Mouse (Mus musculus) frontal cortex, postnatal 36 days (tissue): ENCODE results near the gene Pxdn.

Source experiments
- DNase-seq, 2 experiments: peaks; one replicate each; pipeline ENCODE4 v3.0.0; 2022; ENCODE audit warnings: low spot score in 2 of 2

The Pxdn gene

DNA sequence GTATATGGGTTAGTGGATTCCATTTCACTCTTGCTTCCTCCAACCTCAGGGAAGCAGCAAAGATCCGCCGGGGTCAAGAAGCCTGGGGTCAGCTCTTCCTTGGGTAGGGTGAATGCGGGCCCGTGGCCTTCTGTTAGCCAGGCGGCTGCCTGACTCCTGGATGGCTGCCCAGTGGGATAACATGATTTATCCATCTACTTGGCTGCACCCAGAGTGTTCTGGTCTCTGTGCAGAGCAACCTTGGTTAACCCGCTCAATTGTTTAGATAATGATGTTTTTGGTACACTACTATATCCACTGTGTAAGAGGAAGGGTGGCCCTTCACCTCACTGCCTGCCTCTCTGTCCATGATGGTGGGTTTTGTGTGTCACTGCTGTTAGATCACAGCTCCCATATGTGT is 14.7 kb downstream of the Pxdn start:
- no peak for DNase-seq

DNA sequence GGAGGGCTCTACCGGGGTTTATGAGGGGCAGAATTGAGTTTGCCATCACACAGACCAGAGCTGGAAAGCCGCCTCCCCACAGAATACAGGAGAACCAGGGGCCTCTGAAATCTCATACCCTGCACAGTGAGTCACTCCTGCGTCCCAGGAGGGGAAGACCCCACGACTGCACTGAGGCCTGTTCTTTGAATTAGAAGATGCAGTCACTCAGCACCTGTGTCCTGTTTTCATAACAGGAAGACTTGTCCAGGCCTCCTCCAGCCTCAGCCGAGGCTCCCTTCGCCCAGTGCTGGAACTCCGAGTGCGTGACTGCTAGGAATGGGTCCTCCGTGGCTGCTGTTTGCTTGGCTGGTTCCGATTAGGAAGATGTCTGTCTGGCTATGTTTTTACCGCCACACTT is 16.6 kb downstream of the Pxdn start:
- DNase-seq = no peak

DNA sequence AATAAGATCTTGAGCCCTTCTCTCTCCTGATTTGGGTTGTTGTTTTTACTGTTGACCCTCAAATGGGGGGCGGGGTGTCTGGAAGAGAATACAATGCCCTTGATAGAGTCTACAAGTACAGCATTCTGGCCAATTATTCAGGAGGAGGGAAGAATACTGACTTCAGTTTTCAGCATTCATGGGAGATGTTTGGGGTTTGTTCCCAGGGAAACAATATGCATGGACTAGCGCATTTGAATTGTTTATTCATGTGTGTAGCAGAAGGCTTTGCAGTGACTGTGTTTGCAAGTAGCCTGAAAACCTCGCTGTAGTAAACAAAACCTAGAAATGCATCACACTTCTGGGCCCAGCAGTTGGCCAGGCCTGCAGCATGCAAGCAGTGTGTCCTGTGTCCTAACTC is 17.1 kb downstream of the Pxdn start:
- DNase-seq = no peak

DNA sequence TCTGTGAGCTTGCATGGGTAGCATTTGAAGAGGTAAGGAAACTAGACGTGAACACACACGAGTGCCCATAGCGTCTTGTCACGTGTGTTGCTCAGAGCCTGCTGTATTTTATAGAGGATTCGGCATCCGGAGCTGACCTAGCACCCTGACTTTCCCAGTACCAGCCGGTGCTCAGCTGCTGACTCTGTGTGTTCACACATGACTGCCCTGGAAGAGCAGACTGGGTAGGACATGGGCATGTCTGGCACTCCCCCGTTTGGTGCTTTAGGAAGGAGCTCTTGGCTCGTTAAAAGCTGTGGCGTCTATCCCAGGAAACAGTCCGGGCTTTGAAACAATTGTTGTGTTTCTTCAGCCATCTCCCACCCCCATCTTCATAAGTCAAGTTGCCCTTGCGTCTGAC is 19.6 kb downstream of the Pxdn start:
- no peak for DNase-seq

DNA sequence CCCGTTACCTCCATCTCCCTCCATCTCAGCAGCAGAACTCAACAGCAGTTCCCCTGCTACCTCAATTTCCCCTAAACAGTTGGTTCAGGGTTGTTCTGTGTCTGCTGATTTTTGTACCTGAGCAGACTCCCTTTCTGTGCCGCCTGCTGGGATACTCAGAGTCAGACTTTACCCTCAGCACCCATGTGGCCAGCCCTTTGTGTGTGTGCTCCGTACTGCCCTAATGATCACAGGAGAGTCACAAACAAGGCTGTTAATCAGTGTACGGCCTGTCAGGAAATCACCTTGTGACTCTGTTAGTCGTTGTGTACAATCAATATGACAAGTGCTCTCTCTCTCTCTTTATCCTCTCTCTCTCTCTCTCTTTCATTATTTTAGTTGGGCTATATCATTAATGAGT is 21.2 kb downstream of the Pxdn start:
- no peak for DNase-seq

DNA sequence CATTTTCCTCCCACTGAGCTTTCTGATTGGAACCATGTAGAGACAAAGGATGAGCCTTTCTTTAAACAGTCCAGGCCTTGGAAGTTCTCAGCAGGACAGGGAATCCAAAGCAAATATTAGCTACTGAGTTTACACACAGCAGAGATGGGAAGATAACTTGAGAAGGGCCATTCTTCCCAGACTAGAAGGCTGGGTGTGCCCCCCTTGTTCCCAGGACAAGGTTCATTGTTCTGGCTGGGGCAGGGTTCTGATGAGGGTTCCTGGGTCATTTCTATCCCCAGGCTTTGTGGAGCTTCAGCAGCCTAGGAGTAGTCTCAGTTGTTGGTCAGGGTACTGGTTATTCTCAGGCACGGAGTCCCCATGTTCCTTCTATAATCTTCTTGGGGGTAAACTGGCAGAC is 23.6 kb downstream of the Pxdn start:
- no peak for DNase-seq

DNA sequence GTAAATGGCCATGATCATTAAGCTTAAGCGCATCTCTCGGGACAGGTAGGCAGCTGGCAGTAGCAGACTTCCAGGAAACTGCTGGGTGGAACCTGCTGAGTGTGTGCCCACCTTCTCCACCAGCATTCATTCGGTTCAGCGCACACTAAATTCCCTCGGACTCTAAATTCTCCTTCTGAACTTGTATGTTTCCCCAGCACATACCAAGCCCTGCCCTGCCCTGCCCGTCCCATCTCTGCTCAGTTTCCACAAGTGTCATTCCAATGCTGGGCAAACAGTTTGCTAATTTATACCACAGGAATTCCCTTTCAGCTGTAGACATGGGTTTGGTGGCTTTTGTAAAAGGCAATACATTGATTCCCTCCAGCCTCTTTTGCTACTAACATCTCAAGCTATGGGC is 27.6 kb downstream of the Pxdn start:
- DNase-seq = no peak

DNA sequence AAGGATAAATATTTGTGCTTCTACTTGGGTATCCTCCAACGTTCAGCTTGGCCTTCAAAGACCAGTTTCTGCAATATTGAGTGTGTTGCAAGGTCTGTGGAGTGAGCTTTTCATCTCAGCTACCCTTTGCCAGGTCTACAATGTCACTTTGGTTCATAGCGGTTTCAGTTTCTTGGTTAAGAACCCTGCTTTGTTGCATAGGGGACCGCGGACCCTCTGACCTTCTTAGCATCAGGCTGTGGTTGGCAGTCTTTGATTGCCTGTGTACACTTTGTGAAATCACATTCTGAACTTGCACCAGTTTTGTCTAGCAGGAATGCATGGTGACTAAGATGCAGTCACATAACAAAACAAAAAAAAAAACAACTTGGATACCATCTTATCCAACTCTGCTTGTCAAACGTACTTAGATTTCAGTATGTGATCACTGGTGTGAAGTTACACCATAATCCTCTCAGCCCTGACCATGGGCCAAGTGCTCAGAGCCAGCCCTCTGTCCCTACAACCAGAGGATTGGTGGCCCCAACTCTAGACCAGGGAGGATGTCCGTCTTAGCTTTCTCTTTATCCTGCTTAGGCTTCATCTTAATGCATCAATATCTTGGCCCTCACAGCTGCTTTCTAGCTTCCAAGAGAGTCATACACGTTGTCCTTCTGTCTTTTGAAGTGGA is 34.5 kb downstream of the Pxdn start:
- DNase-seq = no peak

DNA sequence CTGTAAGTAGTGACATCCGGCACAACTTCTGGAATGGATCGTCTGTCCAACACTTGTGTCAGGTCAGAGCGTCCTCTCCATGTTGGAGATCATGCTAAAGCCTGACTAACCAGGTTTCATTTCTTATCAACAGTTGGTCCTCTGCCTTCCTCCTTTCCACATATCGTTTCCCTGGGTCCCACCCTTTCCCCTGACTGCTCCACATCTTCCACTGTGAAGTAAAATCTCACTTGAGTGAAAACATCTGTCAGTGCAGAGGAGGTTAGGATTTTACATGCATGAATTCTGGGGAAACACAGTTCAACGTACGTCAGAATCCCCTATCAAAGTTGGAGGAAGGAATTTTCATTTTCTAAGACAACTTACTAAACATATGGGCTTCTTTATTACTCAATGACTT is 35.1 kb downstream of the Pxdn start:
- no peak for DNase-seq

DNA sequence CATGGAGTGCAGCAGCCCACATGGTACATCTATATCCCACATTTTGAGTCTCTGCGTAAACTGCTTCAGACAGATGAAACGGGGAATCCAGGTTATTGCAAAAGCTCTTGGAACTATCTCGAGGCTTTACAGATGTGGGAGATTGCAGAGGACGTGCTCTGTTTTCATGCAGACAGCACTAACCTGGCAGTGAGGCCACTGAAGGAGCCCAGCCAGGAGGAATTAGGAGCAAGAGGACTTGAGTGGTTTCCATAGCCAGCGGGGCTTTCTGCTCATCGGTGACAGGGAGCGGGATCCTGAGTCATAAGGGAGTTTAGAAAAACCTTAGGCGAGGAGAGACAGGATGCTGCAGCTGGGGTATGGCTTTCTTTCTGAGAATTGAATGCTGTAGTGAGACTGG is 42.7 kb downstream of the Pxdn start:
- no peak for DNase-seq

DNA sequence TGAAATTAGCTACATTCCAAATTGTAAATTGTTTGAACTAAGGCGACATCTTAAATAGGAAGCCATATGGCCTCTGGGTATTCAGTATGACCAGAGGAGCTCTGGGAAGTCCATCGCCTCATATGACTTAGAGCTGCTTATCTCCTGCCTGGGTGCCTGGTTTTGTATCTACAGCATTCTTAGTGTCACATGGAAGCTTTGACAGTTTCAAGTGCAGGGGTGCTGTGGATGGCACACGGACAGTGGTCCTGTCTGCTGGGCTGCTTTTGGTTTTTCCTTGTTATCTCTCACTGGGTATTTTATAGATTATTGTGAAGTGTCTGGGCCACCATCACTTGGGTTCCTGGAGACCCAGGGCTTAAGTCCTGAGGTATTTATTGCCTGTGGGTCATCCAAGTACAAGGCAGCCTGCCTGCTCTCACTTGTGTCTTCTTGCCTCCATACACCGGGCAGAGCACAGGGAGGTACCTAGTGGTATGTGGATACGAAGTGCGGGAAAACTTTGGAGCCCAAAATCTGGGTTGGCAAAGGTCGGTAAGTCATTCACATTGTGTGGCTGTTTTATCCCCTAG is 44.4 kb downstream of the Pxdn start:
- DNase-seq = no peak

DNA sequence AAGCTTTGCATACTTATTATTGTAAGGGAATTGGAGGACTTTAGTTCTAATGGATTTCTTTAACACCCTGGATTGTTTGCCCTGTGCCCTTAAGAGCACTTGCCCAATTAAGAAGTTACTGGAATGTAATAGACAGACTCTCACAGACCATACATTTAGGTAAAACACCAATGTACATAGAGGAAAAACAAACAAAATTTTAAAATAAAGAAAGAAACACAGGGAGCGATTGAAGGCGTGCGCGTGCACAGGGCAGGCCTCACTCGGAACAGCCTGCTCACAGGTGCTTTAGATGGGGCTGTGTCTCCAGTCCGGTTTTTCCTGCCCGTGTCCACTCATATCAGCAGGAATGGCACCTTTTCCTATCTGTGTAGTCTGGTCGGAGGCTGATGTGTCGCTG is 45.8 kb downstream of the Pxdn start:
- DNase-seq = no peak

DNA sequence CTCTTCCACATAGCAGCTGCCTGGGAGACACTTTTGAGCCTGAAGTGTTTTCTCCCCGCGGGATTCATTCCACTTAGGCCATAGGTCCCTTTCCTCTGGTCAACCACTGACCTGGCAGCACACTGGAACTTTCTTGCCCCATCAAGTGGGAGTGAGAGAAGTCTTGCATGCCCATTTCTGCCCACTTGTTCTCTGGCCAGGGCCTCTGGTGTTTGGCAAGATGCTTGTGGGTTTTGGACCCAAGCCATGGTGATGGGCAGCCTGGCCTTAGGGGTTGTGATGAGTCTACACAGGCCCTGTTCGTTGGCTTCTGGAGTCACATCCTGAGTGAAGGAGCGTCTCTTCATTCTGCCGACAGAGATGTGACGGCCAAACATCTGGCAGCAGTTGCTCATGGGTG is 47.7 kb downstream of the Pxdn start:
- DNase-seq = no peak

DNA sequence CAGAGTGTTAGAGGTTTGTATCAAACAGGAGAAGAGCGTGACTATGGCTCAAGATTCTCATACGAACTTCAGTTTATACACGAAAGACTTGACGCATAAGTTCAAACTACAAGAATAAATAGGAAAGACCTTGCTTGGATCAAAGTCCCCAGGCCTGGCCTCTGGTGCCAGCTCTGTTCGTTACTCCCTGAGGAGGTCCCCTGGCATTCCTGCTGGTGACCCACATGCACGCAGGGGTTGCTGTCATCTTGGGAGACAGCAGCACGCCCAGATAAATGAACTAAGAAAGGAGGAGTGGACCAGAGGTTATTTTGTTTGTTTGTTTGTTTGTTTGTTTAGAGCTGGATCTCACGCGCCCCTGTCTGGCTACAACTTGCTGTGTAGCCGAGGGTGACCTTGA is 48.8 kb downstream of the Pxdn start:
- no peak for DNase-seq

DNA sequence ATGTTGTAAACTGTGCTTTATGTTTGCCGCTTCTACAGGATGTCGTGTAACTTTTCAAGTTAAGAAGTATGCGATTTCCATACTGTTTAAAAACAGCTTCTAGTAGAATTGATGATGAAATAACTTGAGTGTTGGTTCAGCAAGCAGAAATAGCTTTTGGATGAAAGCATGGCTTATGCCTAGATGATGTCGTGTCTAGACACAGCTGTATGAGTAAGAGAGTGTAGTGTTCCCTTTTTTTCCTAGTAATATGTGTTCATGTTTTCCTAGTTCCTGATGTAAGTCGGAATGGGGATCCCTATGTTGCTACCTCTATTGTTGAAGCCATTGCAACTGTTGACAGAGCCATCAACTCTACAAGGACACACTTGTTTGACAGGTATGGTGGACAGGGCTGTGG is 61.5 kb downstream of the Pxdn start:
- no peak for DNase-seq

DNA sequence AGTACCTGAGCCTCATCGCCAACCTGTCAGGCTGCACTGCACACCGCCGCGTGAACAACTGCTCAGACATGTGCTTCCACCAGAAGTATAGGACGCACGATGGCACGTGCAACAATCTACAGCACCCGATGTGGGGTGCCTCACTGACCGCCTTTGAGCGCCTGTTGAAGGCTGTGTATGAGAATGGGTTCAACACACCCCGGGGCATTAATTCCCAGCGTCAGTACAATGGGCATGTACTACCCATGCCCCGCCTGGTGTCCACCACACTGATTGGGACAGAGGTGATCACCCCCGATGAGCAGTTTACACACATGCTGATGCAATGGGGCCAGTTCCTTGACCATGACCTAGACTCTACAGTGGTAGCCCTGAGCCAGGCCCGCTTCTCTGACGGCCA is 64.5 kb downstream of the Pxdn start:
- DNase-seq = no peak

DNA sequence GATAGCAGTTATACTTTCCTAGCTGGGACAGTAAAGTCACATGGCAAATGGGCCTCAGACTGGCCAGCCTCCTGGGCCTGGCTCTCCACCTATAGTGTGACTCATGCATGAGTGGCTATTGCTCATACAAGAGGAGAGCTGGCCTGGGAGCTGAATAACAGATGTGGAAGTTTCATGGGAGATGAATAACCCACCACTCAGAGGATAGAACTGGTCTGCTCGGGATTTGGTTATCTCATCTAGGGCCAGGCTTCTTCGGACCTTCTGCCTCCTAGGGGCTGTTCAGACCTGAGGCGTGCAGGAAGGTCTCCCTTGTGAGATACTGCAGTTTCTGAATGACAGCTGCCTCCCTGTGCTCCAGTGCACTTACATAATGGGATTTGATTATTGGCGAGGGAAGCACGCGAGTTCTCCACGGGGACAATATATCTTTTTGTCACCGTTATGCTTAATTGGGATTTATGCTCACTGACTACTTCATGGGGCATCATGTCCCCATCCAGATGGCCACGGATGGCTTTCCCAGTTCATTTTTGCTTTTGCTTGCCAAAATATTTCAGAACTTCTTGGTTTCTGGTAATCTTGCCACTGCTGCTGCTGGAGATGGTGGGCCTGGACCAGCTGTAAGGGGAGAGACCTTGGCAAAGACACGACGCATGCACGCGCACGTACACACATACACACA is 66.4 kb downstream of the Pxdn start:
- DNase-seq = no peak

DNA sequence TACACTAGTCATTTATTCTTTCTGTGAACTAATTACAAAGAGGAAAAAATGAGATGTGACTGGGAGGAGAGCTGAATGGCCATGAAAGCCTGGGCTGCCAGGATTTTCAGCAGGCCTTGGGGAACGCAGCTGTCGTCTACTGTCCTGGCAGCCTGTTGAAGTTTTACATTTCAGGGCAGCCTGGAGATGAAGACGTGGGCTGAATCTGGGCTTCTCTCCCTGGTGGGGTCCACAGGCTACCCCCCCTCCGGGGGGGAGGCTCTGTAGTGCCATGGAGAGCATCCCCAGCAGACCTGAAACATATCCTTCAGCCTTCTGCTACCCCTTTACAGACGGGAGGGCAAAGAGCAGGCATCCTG is 66.9 kb downstream of the Pxdn start:
- DNase-seq = no peak

DNA sequence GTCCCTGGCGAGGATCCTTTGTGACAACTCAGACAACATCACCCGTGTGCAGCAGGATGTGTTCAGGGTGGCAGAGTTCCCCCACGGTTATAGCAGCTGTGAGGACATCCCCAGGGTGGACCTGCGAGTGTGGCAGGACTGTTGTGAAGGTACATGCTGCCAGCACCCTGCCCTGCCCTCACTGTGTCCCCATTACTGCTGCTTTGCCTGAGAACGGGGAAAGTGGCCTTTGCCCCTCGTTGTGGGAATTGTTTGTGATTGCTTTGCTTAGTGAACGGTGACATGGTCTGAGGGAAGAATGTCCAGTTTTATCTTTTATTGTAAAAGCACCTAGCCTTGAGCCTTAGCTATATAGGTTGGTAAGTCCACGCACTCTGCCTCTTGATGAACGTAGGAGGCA is 69.2 kb downstream of the Pxdn start:
- DNase-seq = no peak

DNA sequence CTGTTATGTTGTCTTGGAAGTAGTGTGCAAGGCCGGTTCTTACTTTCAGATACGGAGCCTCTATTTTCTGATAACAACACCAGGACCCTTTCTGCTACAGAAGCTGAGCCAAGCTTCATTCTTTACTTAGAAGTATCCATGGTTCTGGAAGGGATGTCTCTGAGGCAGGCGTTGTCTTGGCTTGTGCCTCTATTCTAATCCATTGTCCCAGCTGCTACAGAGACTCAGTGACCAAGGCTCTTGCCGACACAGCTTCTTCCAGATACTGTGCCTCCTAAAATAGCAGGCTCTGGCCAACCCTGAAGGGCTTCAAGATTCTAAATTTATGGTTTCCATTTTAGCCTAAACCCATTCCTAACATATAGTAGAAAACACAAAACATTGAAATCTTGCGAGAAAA is 71.3 kb downstream of the Pxdn start:
- no peak for DNase-seq

DNA sequence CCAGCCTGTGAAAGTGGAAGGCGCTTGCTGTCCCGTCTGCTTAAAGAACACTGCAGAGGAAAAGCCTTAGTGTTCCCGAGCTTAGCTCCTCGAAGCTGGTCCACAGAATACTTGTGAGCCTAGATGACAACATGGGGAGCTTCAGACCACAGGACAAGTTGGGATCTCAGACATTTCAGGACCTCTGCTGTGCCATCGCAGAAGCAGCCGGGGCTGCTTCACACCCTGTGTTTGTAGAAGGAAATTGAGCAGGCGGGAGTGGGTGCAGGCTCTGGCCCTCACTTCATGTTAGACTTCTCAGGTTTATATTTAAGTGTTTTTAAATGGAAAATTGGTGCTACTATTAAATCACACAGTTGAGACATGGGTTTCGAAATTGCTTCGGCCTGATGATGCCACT is 78.1 kb downstream of the Pxdn start:
- peak; percentile 28 to 61 for DNase-seq

DNA sequence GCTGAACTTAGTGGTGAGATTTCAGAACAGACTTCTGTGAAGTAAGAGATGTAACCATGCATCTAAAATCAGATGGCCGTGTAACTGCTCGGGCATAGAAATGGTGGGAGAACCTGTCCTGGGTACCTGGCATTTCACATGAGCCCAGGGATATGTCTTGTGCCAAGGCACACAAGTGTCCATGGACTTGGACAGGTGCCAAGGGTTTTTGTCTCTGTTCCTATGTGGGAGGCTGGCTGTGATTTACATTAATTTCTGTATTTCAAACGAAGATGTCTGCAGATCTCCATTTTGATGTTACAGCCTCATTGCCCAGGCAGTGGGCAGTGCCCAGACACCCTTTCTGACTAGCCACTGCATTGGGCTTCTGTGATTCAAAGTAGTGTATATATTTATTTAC is 79.7 kb downstream of the Pxdn start:
- DNase-seq = no peak

DNA sequence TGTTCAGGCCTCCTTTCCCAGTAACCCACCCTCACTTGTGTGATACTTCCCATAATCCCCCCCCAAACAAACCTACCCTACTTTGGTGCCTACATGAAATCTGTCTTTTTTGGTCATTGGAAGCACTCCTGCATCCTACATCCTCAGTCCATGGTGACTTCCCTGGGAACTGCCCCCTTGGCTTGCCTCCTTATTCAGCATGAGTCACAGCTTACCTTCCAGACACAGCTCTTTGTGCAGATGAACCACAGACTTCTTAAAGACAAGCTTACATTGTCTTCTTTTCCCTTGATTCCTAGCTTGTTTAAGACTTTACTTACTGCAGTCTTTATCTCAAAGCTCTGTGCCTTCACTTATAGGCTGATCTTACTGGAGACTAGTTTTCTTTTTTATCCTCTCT is 83.0 kb downstream of the Pxdn start:
- no peak for DNase-seq

DNA sequence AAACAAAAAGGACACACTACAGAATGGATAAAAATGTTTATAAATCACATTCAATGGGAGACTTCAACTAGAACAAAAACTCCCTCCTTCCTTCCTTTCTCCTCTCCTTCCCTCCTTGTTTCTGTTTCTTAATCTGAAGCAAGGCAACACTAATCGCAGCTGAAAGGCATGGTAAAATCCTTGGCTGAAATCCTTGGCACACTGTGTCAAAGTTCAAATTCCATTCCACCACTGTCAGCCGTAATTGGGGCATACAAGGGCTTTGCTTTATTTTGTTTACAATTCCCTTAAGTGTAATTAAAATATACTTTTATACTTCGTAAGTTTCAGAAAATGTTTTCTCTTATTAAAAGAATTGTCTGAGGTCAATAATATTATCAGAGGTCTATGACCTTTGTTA is 86.1 kb downstream of the Pxdn start:
- no peak for DNase-seq
